Mouse (Mus musculus) myocyte (in vitro differentiated cells): Measurements from ENCODE around the gene Fxyd6. TPM values are rescaled to one million over a fixed set of nuclear protein-coding genes. Genes with fewer than 3 reads are reported as not detected.

Source experiments
- H3K27me3 ChIP-seq: one replicate; pipeline ENCODE4 v1.6.1; 2011; ENCODE audit not compliant: control insufficient read depth, insufficient read depth, insufficient read length
- H3K36me3 ChIP-seq: one replicate; pipeline ENCODE4 v1.6.1; 2011; ENCODE audit not compliant: control insufficient read depth, insufficient read depth
- H3K4me2 ChIP-seq: one replicate; pipeline ENCODE4 v1.6.1; 2011; ENCODE audit warnings: low read depth, control low read depth
- H3K4me3 ChIP-seq: one replicate; pipeline ENCODE4 v1.5.1; 2011; ENCODE audit warnings: mild to moderate bottlenecking, control low read depth, moderate library complexity
- H3K79me2 ChIP-seq: one replicate; pipeline ENCODE4 v1.6.1; 2011; ENCODE audit not compliant: control insufficient read depth, insufficient read depth
- H3ac ChIP-seq: one replicate; pipeline ENCODE4 v1.6.1; 2011; ENCODE audit not compliant: control insufficient read depth, insufficient read length
- CEBPB ChIP-seq: IDR thresholded peaks from 2 replicates; pipeline ENCODE4 v1.6.1; 2011; ENCODE audit warnings: mild to moderate bottlenecking, moderate library complexity; ENCODE audit not compliant: poor library complexity, insufficient read depth, severe bottlenecking
- E2F4 ChIP-seq: IDR thresholded peaks from one replicate; pipeline ENCODE4 v1.6.1; 2011; ENCODE audit warnings: mild to moderate bottlenecking, control low read depth, moderate library complexity; ENCODE audit not compliant: insufficient read depth
- MAX ChIP-seq: IDR thresholded peaks from one replicate; pipeline ENCODE4 v1.6.1; 2011; ENCODE audit warnings: low read depth, mild to moderate bottlenecking, control low read depth
- MYOD1 ChIP-seq, 3 experiments: IDR thresholded peaks; one replicate each; pipeline ENCODE4 v1.6.1; 2011; ENCODE audit warnings: control low read depth in 2 of 3, low read depth in 2 of 3, mild to moderate bottlenecking in 2 of 3, moderate library complexity in 1 of 3; ENCODE audit not compliant: insufficient read length in 2 of 3, control insufficient read depth in 1 of 3
- MYOG ChIP-seq, 3 experiments: IDR thresholded peaks; one replicate each; pipeline ENCODE4 v1.6.1; 2011; ENCODE audit warnings: control low read depth in 2 of 3, low read depth in 2 of 3, mild to moderate bottlenecking in 2 of 3; ENCODE audit not compliant: insufficient read length in 2 of 3, control insufficient read depth in 1 of 3, insufficient read depth in 1 of 3
- POLR2A ChIP-seq: IDR thresholded peaks from one replicate; pipeline ENCODE4 v1.6.1; 2011; ENCODE audit warnings: low read depth, mild to moderate bottlenecking, control low read depth, moderate library complexity; ENCODE audit not compliant: insufficient read length
- POLR2AphosphoS2 ChIP-seq: IDR thresholded peaks from one replicate; pipeline ENCODE4 v1.6.1; 2011; ENCODE audit warnings: low read depth, control low read depth; ENCODE audit not compliant: insufficient read length
- REST ChIP-seq: IDR thresholded peaks from one replicate; pipeline ENCODE4 v1.6.1; 2011; ENCODE audit warnings: mild to moderate bottlenecking, control low read depth, moderate library complexity; ENCODE audit not compliant: insufficient read depth, insufficient read length
- SRF ChIP-seq: IDR thresholded peaks from one replicate; pipeline ENCODE4 v1.6.1; 2011; ENCODE audit warnings: low read depth; ENCODE audit not compliant: control insufficient read depth, insufficient read length
- TCF12 ChIP-seq: IDR thresholded peaks from one replicate; pipeline ENCODE4 v1.6.1; 2011; ENCODE audit warnings: mild to moderate bottlenecking, control low read depth; ENCODE audit not compliant: poor library complexity, insufficient read depth, severe bottlenecking
- TCF3 ChIP-seq: IDR thresholded peaks from one replicate; pipeline ENCODE4 v1.6.1; 2011; ENCODE audit warnings: low read depth, control low read depth; ENCODE audit not compliant: insufficient read length
- USF1 ChIP-seq: IDR thresholded peaks from one replicate; pipeline ENCODE4 v1.6.1; 2011; ENCODE audit warnings: low read depth, mild to moderate bottlenecking, control low read depth, moderate library complexity
- polyA plus RNA-seq: library from polyadenylated mRNA; unstranded; fragments of >200 nt; fragmentation: generic; extraction: Trizol; gene quantifications from one replicate; pipeline ENCODE4 v1.2.1, GENCODE M21; 2012; ENCODE audit warnings: missing spikeins

The Fxyd6 gene
- polyA plus RNA-seq, 1 experiment = 0.73 TPM

DNA sequence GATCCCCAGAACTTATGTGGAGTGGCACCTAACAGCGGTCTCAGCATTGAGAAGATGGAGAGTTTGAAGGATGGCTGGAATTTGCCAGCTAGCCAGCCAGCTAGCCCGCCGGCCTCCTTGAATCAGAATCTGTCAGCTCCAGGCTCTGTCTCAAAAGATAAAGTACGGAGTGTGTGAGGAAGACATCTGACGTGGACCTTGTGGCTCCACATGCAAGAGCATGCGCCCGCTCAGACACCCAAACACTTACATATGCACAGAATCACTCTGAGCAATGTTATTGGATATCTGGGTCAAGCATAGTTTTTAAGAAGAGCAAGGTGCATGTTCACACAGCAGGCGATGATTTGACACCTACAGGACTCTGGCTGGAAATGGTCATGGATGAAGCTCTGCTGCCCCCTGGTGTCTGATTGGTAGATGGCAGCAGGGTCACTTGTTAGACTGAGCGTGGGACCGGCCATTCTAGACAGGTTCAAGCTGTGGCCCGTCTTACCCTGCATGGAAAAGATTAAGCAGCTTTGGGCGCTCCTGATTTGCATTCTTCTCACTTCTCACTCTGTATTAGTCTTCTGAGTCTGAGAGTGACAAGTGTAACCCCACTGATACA is 18.5 kb downstream of the Fxyd6 start:
- Histone ChIP-seq H3K27me3 (peaks cover 5% of the 10 kb centered on the region), H3K36me3 (no peaks in the 10 kb centered on the region), H3K4me3 (no peak overlapping the region), H3ac (no peak overlapping the region), H3K79me2 (no peaks in the 10 kb centered on the region), H3K4me2 (no peak overlapping the region)
- no peak for TF ChIP-seq SRF
- TF ChIP-seq USF1 = no peak
- no peak for TF ChIP-seq TCF12
- TF ChIP-seq POLR2A = no peak
- TF ChIP-seq TCF3 = no peak
- TF ChIP-seq REST = no peak
- TF ChIP-seq POLR2AphosphoS2 = no peak
- no peak for TF ChIP-seq MAX

DNA sequence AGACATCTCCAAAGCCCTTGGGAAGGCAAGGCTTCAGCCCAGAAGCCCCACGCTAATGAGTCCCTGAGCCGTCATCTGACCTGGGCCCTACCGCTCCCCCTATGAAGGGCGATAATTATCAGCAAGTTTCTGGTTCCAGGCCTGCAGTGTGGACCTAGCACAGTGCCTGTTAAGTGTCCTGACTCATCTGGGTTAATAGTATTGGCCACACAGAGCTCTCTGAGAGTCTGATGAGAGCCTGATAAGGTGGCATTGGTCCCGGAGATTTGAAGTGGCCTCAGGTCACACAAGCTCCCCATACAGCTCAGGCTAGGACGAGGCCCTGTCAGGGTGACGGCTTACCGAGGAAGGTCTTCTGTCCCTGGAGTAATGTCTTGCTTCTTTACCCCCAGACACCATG is 19.6 kb downstream of the Fxyd6 start:
- no peak overlapping the region for H3K4me2 ChIP-seq
- no peak overlapping the region for H3ac ChIP-seq
- H3K27me3 ChIP-seq = no peaks in the 10 kb centered on the region
- no peaks in the 10 kb centered on the region for H3K79me2 ChIP-seq
- TF ChIP-seq CEBPB (no peak), MAX (no peak), TCF3 (no peak), TCF12 (no peak), E2F4 (no peak), SRF (no peak), MYOD1 (IDR thresholded peaks at IDR 0.05; ENCODE audit: control insufficient read depth in 1 of 3, insufficient read length in 2 of 3, low read depth in 2 of 3) (no peak), POLR2A (no peak), MYOG (IDR thresholded peaks at IDR 0.05; ENCODE audit: control insufficient read depth in 1 of 3, insufficient read depth in 1 of 3, insufficient read length in 2 of 3, low read depth in 2 of 3) (no peak), USF1 (no peak), REST (no peak), POLR2AphosphoS2 (no peak)
- no peaks in the 10 kb centered on the region for H3K36me3 ChIP-seq
- H3K4me3 ChIP-seq = no peak overlapping the region

DNA sequence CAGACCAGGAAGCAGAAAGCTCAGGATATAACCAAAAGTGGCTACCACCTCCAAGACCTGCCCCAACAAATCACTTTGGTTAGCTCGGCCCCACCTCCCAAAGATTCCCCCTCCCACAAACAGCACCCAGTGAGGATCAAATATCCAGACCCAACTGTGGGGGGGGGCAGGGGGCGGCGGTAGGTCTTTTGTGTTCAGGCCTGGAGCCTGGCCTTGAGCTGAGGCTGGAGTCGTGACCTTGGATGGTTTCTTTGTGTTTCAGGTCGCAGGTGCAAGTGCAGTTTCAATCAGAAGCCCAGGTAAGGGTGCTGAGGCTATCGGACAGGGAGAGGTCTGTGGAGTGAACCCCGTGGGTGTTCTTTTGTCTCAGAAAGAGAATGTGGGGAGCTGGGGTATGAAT is 21.3 kb downstream of the Fxyd6 start:
- H3K36me3 ChIP-seq = no peaks in the 10 kb centered on the region
- no peak overlapping the region for H3K4me2 ChIP-seq
- TF ChIP-seq E2F4 = no peak
- TF ChIP-seq MYOD1 (IDR thresholded peaks at IDR 0.05; ENCODE audit: control insufficient read depth in 1 of 3, insufficient read length in 2 of 3, low read depth in 2 of 3) = no peak
- TF ChIP-seq TCF12 = no peak
- no peak for TF ChIP-seq REST
- H3ac ChIP-seq = no peak overlapping the region
- H3K79me2 ChIP-seq = no peaks in the 10 kb centered on the region
- H3K4me3 ChIP-seq = no peak overlapping the region
- H3K27me3 ChIP-seq = no peaks in the 10 kb centered on the region

DNA sequence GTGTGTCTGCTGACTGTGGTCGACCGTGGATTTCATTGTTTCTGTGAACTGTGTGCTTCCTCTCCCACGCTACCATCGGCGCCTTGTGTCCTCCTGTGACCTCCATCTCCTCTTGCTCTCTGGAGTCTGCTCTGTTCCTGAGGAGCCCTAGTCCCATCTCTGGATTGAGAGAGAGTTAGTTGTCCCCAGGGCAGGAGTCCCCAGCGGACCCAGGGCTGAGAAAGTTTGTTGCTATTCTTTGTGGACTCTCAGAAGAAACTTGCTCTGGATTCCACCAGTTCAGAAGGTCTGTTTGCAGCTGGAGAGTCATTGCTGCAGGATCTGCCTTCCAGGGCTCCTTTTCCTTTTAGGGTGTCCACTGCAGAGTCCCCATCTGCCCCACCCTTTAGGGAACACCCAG is 25.2 kb downstream of the Fxyd6 start:
- TF ChIP-seq REST (no peak), POLR2AphosphoS2 (no peak), TCF3 (no peak), TCF12 (no peak), MYOG (IDR thresholded peaks at IDR 0.05; ENCODE audit: control insufficient read depth in 1 of 3, insufficient read depth in 1 of 3, insufficient read length in 2 of 3, low read depth in 2 of 3) (no peak), USF1 (no peak), MAX (no peak), E2F4 (no peak), CEBPB (no peak), MYOD1 (IDR thresholded peaks at IDR 0.05; ENCODE audit: control insufficient read depth in 1 of 3, insufficient read length in 2 of 3, low read depth in 2 of 3) (no peak), SRF (no peak), POLR2A (no peak)
- Histone ChIP-seq H3K27me3 (no peaks in the 10 kb centered on the region), H3K79me2 (no peaks in the 10 kb centered on the region), H3K4me3 (no peak overlapping the region), H3K4me2 (no peak overlapping the region), H3K36me3 (no peaks in the 10 kb centered on the region), H3ac (no peak overlapping the region)

DNA sequence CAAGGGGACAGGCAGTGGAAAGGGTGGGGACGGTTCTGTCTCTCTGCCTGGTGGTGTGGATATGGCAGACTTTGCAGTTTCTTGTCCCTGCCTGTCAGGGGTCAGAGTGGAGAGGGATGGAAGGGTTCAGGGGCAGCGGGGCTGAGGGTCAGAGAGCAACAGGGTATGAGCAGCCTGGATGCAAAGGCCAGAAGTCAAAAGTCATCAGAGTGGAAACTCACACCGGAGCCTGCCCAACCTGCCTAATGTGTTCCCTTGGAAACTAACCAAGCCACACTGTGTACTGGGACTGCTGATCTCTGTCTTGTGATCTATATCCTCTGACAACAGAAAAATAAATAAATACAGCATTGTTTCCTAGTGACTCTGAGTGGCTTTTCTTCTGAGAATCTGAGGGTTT is 25.8 kb downstream of the Fxyd6 start:
- TF ChIP-seq POLR2AphosphoS2 = no peak
- TF ChIP-seq TCF12 = no peak
- TF ChIP-seq POLR2A = no peak
- TF ChIP-seq CEBPB = no peak
- no peak for TF ChIP-seq MYOG (IDR thresholded peaks at IDR 0.05; ENCODE audit: control insufficient read depth in 1 of 3, insufficient read depth in 1 of 3, insufficient read length in 2 of 3, low read depth in 2 of 3)
- TF ChIP-seq MAX = no peak
- Histone ChIP-seq H3K4me3 (no peak overlapping the region), H3K27me3 (no peaks in the 10 kb centered on the region), H3ac (no peak overlapping the region), H3K4me2 (no peak overlapping the region), H3K36me3 (no peaks in the 10 kb centered on the region), H3K79me2 (no peaks in the 10 kb centered on the region)
